Mouse (Mus musculus): ENCODE results near the gene Dstyk.

- TF ChIP-seq CTCF (IDR thresholded peaks at IDR 0.05) (no peak), EP300 (IDR thresholded peaks at IDR 0.05) (no peak)
Measured at GRCm38 (mm10) chr1:132471499-132471898, 54.1 kb downstream of the Dstyk start.
